Mouse (Mus musculus): Measurements from ENCODE around the gene Mfsd14b.

Mfsd14b gene

GRCm38 (mm10) chr13:65112459-65113110, at the start of gene Mfsd14b:
Mfsd14b (minus strand) TSS chr13:65112975.
- in situ Hi-C loops (cut with MboI, MseI): loop anchor here (25.0 kb wide), 1 partner anchor 800 kb away; the partner anchor contains the start of gene Aaed1

GRCm38 (mm10) chr13:65149940-65150339, 37.2 kb upstream of the Mfsd14b start, which contains the start of gene Olfr466:
Olfr466 (plus strand) TSS chr13:65150240.
- in situ Hi-C loops (cut with MboI, MseI): no loop called here

GRCm38 (mm10) chr13:65137789-65138188, 25.0 kb upstream of the Mfsd14b start, which contains the start of gene Olfr465-ps1:
Olfr465-ps1 (plus strand) TSS chr13:65138089.
- in situ Hi-C loops (cut with MboI, MseI): no loop called here

GRCm38 (mm10) chr13:65127063-65127847, 14.5 kb upstream of the Mfsd14b start:
- in situ Hi-C loops (cut with MboI, MseI): no loop called here

- in situ Hi-C loops (cut with MboI, MseI): loop anchor here (5.0 to 25.0 kb wide), 2 partner anchors 680 to 810 kb away; partner anchors contain the start of gene Aaed1
Observed at GRCm38 (mm10) chr13:65122111-65122510, 9.3 kb upstream of the Mfsd14b start.

- in situ Hi-C loops (cut with MboI, MseI): loop anchor here (5.0 to 25.0 kb wide), 2 partner anchors 679 to 809 kb away; partner anchors contain the start of gene Aaed1
Observed at GRCm38 (mm10) chr13:65120984-65121383, 8.2 kb upstream of the Mfsd14b start.

- in situ Hi-C loops (cut with MboI, MseI): loop anchor here (25.0 kb wide), 1 partner anchor 801 kb away; the partner anchor contains the start of gene Aaed1
Observed at GRCm38 (mm10) chr13:65113239-65113638, 464 bp upstream of the Mfsd14b start.

- in situ Hi-C loops (cut with MboI, MseI): loop anchor here (25.0 kb wide), 1 partner anchor 800 kb away; the partner anchor contains the start of gene Aaed1
Observed at GRCm38 (mm10) chr13:65111961-65112360, 814 bp downstream of the Mfsd14b start.

- in situ Hi-C loops (cut with MboI, MseI): loop anchor here (10.0 to 25.0 kb wide), 2 partner anchors 144 to 789 kb away; partner anchors contain the start of gene Aaed1
Observed at GRCm38 (mm10) chr13:65101232-65101631, 11.5 kb downstream of the Mfsd14b start.

- in situ Hi-C loops (cut with MboI, MseI): loop anchor here (10.0 to 25.0 kb wide), 2 partner anchors 144 to 788 kb away; partner anchors contain the start of gene Aaed1
Observed at GRCm38 (mm10) chr13:65100678-65101077, 12.1 kb downstream of the Mfsd14b start.

GRCm38 (mm10) chr13:65097018-65097417, 15.8 kb downstream of the Mfsd14b start:
- in situ Hi-C loops (cut with MboI, MseI): no loop called here

- in situ Hi-C loops (cut with MboI, MseI): no loop called here
Observed at GRCm38 (mm10) chr13:65095923-65096322, 16.9 kb downstream of the Mfsd14b start.

GRCm38 (mm10) chr13:65069969-65070368, 42.8 kb downstream of the Mfsd14b start:
- in situ Hi-C loops (cut with MboI, MseI): no loop called here

GRCm38 (mm10) chr13:65052660-65053059, 60.1 kb downstream of the Mfsd14b start, which contains the start of gene Prss47:
Prss47 (minus strand) TSS chr13:65052760.
- in situ Hi-C loops (cut with MboI, MseI): no loop called here

- in situ Hi-C loops (cut with MboI, MseI): no loop called here
Observed at GRCm38 (mm10) chr13:65035057-65035456, 77.7 kb downstream of the Mfsd14b start.

- in situ Hi-C loops (cut with MboI, MseI): no loop called here
Observed at GRCm38 (mm10) chr13:65032758-65033157, 80.0 kb downstream of the Mfsd14b start, which contains the start of gene Spata31d1c. Spata31d1c (plus strand) TSS chr13:65033058.

Measured in T-helper 1 cell (primary cell).